Mouse (Mus musculus): ENCODE data around the gene Polq.

Gene Polq

DNA sequence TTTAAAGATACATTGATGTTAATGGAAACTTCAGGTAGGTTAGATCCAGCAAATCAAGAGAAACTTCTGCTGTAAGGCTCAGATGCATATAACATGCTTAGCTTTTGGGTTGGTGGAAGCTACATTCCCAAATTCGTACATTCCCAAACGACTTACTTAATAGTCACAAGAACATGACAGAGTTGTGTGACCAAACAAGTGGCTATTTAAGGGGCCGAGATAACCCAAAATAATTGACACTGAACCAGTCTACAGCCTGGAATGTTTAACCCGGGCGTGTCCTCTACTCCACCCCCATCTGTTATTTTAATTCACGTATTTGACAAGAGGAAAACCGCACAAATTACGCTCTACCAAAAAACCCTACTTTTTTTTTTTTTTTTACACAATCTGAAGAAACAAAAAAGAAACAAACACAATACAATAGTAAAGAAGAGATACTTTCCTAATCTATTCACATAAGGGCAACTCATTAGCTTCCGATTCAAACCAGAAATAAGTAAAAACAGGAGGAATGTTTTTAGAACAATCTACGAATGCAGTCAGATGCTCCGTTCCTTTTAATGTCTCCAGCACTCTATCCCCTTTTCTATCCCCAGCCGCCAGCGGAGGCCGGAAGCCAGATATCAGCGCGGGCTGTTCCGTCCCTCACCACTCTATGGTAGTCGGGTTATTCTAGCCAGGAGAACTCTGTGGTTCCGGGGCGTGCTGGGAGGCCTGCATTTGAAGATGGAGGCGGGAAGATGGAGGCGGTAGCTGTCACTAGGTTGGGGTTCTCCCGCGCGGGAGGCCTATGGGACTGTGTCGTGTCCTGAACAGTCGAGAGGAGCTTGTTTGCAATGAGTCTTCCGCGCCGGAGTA lies at the start of gene Polq:
TSS of gene Polq (plus strand) at position 726 of the 861 bp plus-strand sequence.
- DNase-seq (ENCODE audit: low spot score in 2 of 2) = peak; percentile 90 to 93

DNA sequence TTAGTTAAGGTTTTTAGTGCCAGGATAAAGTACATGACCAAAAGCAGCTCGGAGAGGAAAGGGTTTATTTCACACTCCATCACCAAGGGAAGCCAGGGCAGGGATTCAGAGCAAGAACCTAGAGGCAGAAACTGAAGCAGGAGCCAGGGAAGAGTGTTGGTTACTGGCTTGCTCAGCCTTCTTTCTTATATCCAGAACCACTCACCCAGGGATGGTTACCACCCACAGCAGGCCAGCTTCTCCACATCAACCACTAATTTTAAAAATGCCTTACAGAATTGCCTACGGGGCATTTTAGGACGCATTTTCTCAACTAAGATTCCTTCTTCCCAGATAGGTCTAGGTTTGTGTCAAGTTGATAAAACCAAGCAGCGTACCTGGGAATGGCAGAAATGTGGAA lies 48.2 kb upstream of the Polq start:
- DNase-seq (ENCODE audit: low spot score in 2 of 2) = peak in 1 of 2 experiments; percentile 23

DNA sequence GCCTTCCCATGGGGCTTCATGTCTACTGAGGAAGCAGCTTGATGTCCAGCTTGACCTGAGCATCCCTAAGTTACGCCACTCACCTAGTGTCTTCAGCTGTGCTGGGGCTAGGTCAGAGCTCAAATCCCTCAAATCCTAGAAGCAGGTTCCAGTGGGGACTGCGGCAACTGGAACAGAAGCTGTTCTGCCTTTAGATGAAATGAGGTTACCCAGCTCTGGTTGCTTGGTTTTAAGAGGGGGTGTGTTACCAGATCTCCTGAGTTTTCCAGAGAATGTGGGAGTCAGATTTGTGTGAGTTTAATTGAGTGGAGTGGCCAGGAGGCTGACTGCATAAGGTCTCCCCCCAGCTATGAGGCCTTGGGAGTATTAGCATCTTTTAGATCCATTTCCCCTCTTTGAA lies 32.5 kb upstream of the Polq start:
- no peak for DNase-seq (ENCODE audit: low spot score in 2 of 2)

DNA sequence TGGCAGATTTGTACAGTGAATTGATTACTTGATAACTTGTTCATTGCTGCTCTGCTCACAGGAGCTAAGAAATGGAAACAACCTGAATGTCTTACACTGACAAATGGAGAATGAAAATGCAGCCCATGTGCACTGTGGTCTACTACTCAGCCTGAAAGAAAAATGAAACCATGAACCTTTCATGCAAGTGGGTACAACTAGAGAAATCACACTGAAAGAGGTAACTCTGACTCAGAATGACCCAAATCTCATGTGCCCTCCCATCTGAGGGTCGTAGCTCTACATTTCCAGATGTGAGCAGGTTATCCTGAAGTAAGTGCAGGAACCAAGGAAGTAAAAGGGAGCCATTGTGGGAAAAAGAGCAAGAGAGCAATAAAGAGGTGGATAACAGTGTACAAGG lies 27.8 kb upstream of the Polq start:
- no peak for DNase-seq (ENCODE audit: low spot score in 2 of 2)

DNA sequence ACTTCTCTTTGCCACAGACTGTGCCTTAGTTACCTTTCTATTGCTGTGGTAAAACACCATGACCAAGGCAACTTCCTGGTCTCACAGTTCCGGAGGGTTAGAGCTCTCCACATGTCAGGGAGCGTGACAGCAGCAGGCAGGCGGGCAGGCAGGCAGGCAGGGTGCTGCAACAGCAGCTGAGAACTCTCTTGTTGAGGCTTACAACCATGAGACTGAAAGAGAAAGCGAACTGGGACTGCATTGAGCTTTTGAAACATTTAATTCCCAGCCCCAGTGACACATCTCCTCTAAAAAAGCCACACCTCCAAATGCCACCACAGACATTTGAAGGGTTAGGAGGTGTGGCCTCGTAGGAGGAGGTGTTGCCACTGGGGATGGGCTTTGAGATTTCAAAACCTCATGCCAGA lies 25.9 kb upstream of the Polq start:
- DNase-seq (ENCODE audit: low spot score in 2 of 2) = no peak

DNA sequence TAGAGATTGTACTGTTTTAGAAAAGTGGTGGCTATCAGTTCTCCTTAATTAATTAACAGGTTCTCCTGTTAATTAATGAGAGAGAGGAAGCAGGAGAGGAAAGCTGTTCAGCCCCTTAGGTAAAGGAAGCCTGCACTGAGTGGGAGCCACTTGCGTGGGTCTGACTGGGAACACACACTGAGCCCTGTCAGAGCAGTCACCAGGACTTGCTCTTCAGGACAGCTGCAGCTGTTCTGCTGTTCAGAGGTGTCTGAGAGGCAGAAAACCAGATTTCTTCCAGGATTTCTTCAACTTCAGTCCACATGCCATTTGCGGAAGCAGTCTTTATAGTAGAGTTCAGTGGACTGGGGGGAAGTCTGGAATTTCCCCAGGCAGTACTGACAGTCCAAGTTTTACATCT lies 24.2 kb upstream of the Polq start:
- DNase-seq (ENCODE audit: low spot score in 2 of 2) = no peak

DNA sequence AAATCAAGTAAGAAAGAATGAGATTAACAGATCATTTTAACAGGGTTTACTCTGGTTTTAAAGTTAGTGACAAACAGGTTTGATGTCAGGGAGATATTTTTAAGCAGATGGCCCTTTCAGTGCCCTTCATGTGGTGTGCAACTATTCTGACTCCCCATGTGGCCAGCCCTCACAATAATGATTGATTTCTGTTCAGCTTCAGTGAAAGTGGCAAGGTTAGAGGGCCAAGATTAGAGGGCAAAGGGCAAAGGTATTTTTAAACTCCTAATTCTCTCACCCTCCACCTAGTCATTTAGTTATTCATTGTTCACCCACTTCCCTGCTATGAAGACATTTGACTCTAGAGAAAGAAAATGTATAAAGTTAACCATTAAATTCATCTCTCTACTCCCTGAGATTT lies 23.5 kb upstream of the Polq start:
- no peak for DNase-seq (ENCODE audit: low spot score in 2 of 2)

DNA sequence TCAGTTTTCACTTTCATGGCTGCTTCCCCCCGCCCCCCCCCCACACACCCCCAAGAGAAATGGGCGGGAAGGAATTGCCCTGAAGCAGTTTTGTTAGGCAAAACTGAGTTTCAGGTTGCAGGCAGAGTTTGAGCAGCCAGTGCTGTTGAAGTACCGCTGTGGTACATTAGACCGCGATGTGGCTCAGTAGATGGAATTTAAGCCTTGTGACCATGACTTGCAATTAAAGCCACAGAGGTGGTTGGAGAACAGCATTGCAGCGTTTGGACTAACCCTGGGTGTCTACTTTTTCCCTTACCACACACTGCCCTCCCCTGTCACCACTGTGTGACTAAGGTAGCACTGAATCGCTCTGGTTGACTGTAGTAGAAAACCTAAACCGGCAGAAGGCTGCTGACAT lies 22.1 kb upstream of the Polq start:
- no peak for DNase-seq (ENCODE audit: low spot score in 2 of 2)

DNA sequence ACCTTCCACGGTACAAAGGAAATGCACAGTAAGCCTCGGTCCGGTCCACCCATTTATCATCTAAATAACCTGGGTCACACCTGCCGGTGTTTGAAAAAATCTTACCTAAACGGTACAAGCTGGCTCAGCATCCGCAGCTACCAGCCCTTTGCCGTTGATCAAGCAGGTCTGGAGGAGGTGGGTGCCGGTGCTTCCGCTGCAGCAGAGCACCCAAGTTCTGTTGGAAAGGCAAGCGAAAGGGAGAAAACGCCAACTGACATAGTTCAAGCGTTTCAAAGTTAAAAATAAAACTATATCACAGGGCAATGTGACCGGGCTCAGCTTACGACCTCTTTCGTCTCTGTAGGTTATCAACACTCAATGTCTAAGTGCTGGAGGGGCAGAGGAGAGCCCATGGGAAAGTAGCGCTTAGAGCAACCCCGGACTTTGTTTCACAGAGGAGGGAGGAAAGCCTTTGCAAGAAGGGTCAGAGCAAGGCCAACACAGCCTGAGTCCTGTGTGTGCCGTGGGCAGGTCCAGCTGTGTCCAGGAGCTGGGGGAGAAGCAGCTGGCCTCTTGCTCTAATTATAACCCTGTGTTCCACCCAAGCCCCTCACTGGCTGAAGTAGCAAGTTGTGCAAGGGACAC lies 21.5 kb upstream of the Polq start, which contains the start of gene Fbxo40:
TSS of gene Fbxo40 (minus strand) at position 469 of the 627 bp plus-strand sequence.
- no peak for DNase-seq (ENCODE audit: low spot score in 2 of 2)

DNA sequence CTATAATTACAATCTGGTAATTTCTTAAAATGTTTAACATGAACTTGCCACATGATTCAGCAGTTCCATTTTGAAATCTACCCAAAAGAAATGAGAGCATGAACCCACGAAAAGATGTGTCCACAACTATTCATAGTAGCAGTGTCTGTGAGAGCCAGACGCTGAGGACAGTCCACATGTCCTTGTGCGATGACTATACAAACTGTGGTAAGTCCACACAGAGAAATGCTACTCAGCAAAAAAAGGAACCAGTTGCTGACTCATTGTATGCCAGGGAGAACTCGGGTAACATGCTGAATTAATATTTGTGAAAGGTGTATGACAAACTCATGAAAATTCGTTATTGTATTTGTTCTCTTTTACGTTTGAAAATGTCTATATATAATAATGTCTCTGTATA lies 13.9 kb upstream of the Polq start:
- DNase-seq (ENCODE audit: low spot score in 2 of 2) = no peak

DNA sequence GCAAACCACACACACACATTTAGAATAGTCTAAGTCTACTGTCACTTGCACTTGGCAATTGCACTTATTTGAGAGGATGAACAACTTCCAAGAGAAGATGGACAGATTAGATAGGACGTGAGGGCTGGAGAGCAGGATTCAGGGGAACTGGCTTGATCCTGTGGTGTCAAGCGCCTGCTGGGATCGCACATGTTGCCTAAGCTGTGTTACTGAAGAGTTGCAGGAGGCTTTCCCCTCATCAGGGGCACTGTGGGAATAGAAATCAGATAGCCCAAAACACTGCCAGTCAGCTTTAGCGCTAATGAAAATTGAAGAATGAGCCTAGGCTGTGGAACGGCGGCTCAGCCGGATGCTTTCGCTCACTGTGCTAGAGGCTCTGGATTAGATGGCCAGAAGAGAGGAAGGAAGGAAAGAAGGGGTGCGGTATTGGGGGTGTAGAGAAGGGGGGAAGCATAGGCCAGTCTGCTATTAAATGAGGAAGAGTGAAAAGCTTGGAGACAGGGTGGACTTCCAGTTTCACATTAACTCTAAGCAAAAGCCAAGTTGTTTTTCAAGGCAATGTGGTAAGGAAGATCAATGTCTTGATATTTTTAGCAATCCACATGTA lies 12.1 kb upstream of the Polq start:
- DNase-seq (ENCODE audit: low spot score in 2 of 2) = no peak

DNA sequence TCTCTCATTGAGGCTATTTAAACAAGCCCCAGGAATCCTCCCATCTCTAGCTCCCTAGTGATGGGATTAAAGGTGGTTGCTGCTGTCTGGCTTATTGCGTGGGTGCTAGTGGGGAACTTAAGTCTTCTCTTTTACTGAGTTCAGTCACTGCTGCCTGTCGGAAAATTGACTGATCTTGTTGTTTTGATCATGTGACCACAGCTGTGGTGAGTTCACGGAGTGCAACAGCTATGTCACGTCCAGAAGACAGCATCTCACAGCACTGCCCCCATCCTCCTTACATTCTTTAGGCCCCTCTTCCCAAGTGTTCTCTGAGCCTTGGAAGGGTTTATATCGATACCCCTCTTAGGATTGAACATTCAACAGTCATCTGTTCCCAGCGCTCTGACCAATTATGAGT lies 2.3 kb upstream of the Polq start:
- DNase-seq (ENCODE audit: low spot score in 2 of 2) = no peak

DNA sequence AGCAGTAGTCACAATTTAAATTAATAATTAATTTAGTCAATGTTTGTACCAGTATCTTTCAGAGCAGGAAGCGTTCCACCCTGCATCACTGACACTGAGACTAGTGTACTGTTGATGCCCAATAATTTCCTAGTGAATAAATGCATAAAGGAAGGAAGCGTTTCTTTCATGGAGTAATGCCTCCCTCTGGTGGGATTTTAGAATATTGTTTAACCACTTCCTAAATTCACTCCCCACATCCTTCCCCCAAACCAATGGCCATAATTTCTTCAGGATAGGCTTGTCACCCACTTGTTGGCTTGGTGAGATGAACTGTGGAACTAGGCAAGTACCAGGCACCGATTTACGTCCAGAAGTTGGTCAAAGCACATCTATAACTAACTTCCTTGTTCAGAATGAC lies 1.2 kb upstream of the Polq start:
- DNase-seq (ENCODE audit: low spot score in 2 of 2) = peak; percentile 6 to 50

DNA sequence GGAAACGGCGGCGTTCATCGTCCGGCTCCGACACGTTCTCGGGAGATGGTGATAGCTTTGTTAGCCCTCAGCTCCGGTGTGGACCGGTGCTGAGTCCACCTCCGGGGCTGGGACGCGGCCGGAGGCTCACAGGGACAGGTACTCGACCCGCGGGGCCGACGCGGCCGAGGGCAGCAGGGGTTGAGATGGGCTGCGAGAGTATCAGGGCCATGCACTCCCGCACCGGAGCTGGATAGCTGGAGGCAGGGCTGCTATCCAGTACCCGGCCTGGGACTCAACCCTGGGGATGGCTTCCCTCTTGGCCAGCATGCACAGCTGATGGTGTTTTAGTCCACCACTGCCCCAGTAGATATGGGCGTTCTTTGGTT lies 320 bp downstream of the Polq start:
- DNase-seq (ENCODE audit: low spot score in 2 of 2) = no peak

DNA sequence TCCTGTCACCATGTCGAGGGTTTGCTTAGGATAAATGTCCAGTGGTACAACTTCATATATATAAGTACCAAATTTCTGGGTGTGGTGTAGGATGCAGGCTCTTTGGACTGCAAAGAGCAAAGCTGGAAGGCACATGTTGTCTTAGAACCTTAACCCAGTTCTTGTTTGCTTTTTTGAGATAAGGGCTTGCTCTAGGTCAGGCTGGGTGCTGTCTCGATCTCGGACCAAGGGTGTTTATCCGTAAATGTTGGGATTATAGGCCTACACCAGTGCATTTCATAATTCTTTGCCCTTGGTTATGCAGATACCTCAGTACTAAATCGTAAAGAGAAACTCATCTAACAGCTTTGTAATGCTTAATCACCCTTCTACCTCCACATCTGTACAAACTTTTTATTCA lies 750 bp downstream of the Polq start:
- DNase-seq (ENCODE audit: low spot score in 2 of 2) = no peak

DNA sequence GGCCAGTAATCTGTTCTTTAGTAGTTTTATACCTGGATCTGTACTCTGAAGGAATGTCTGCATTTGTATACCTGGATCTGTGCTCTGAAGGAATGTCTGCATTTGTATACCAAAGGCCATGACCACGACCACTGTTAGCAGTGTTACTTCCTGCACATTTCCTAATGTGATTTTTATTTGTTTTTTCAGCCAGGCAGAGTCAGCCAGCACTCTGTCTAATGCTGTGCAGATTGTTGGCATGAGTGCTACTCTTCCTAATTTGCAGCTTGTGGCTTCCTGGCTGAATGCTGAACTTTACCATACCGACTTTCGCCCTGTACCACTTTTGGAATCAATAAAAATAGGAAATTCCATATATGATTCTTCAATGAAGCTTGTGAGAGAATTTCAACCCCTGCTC lies 16.0 kb downstream of the Polq start:
- DNase-seq (ENCODE audit: low spot score in 2 of 2) = no peak

DNA sequence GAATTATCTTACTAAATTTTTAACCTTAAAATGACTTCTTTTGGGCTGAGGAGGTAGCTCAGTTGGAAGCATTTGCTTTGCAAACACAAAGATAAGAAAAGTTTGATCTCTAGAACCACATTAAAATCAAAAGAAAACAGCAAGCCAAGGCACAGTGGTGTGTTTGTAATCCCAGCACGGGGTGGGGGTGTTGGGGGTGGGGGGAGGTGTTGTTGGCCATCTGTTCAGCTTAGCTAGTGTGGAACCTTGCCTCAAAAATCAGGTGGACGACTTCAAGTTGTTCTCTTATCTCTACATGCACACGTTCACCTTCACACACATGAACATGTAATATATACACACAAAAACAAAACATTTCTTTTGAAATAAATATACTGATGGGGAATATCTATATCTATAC lies 20.4 kb downstream of the Polq start:
- DNase-seq (ENCODE audit: low spot score in 2 of 2) = no peak

DNA sequence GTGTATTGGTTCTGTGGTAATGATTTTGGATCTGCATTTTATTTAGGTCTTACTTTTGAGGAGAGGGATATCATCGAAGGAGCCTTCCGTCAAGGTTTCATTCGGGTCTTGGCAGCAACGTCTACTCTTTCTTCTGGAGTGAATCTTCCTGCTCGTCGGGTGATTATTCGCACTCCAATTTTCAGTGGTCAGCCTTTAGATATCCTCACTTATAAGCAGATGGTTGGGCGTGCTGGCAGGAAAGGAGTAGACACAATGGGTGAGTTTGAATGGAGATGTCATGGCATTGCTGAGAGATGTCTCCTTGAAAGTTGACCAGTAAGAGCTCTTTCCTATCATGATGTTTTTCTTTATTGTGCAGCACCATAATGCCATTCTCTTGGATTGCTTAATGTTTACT lies 23.2 kb downstream of the Polq start:
- DNase-seq (ENCODE audit: low spot score in 2 of 2) = no peak

DNA sequence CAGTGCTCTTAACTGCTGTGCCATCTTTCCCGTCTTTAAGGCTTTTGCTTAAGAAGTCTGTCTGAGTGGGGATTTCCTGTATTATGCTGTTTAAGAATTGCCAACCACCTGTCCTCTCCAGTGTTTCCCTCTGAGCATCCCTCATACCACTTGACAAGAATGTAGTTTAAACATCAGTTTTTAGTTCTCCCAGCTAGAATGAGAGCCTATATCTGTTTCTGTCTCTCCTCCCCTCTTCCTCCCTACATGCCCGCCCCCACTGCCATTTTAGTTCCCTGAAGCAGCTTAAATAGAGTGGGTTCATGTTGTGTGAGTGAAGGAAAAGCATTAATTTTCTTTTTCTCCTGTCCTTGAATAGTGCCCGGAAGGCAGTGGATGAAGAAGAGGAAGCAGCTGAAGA lies 48.0 kb downstream of the Polq start:
- DNase-seq (ENCODE audit: low spot score in 2 of 2) = no peak

DNA sequence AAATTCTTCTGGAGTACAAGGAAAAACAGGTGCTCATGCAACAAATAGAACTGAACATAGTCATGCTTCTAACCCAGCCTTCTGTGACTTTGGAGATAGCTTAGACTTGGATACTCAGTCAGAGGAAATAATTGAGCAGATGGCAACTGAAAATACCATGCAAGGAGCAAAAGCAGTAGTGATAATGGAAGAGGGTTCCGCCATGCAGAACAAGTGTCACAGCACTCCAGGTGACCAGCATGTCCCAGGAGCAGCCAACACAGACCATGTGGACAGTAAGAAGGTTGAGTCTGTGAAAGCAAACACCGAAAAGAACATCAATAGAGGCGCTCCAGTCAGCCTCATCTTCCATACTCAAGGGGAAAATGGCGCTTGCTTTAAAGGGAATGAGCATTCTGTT lies 49.7 kb downstream of the Polq start:
- no peak for DNase-seq (ENCODE audit: low spot score in 2 of 2)

DNA sequence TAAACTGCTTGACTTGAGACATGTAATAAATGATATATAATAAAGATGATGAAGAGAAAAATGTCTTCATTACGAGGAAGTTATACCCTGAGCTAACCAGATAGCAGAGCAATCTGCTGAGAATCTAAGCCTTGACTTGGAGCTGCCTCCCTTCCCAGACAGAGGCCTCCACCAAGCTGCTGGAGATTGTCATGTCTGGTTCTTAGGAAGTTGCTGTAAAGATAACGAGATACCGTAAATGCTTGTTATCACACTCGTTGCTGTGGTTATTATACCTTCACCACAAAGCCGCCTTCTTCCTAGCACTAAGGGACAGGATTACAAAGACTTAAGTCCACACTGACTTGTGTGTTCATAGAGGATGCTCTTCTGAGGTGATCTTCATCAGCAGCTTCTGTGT lies 60.8 kb downstream of the Polq start:
- no peak for DNase-seq (ENCODE audit: low spot score in 2 of 2)

DNA sequence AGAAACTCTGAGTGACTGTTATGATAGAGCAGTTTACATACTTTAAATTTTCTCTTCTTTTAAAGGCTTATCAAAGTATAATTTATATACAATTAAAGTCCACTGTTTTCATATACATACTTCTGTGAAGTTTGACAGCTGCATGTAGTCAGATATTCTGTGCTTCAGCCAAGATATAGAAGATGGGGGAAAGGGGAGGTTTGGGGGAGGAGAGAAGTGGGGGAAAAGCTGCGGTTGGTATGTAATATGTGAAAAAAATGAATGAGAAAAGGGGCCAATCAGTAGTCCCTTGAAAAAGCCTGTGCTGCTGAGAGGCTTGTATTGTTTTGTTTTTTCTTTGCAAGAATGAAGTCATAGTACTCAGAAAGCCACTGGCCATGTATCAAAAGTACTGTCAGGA lies 78.1 kb downstream of the Polq start:
- no peak for DNase-seq (ENCODE audit: low spot score in 2 of 2)

DNA sequence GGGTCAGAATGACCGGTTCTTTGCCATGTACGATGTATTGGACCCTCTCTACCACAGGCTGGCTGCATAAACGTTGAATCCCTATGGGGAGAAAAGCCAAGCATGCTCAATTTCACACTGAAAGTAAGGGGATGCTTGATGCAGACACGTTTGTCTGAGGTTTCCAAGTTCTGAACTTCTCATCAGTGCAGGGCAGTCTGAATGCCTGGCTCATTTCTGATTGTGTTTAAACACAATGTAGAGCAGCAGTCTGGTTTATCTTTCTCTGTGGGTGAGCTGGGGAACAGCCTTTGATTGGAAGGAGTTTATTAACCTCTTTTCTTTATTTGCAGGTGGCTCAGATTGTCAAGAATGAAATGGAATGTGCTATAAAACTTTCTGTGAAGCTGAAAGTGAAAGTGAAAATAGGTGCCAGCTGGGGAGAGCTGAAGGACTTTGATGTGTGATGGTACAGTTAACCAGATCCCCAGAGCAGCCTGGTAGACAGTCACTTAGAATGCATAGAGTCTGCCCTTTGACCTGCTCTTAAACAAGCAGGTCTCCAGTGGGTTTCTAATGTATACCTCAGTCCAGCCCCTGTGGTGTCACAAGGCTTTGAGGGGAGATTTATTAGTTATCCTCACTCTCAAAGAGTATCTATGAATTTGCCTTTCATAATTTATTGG lies 82.7 kb downstream of the Polq start:
- no peak for DNase-seq (ENCODE audit: low spot score in 2 of 2)
